In genomic region chr12:70113351-70113750, GRCm38 (mm10) we compare ENCODE assay signal across 8 mouse cellular contexts. TPM values are rescaled to one million over a fixed set of nuclear protein-coding genes. Genes with fewer than 3 reads are reported as not detected.
DNase-seq lines count a peak whose midpoint lies in the region; ATAC-seq and TF ChIP-seq lines count a peak whose summit lies in the region.

Nin (minus strand) TSS chr12:70113717.

- ATAC-seq in forebrain, embryonic 11.5 days (replicated peaks; ENCODE audit: low FRiP score) = no peak
- ATAC-seq in hindbrain, embryonic 11.5 days (ENCODE audit: low FRiP score) = no peak
- no peak for ATAC-seq in midbrain, embryonic 12.5 days (ENCODE audit: low FRiP score, low read depth)

- no peak within 1 kb of the TSS for H3K4me2 ChIP-seq in forebrain, embryonic 11.5 days (ENCODE audit: low read depth, low read length, severe bottlenecking)
- H3K4me2 ChIP-seq in hindbrain, embryonic 11.5 days (replicated peaks; ENCODE audit: low read depth, low read length) = no peak within 1 kb of the TSS
- no peak within 1 kb of the TSS for H3K4me2 ChIP-seq in midbrain, embryonic 12.5 days (replicated peaks)

- peaks cover 14% of the 10 kb centered on the region; the same call in 1 of the 2 replicates for H3K27me3 ChIP-seq in forebrain, embryonic 11.5 days (ENCODE audit: control insufficient read depth, insufficient read depth, low read length)
- no peaks in the 10 kb centered on the region for H3K27me3 ChIP-seq in hindbrain, embryonic 11.5 days (ENCODE audit: control insufficient read depth, insufficient read depth, low read length)
- peaks cover 35% of the 10 kb centered on the region for H3K27me3 ChIP-seq in midbrain, embryonic 12.5 days

- no peak within 1 kb of the TSS for H3K27ac ChIP-seq in ES-E14 (ENCODE audit: insufficient read depth, low read depth, low read length, poor library complexity, severe bottlenecking)
- H3K27ac ChIP-seq in forebrain, embryonic 11.5 days (ENCODE audit: low read depth, low read length) = no peak within 1 kb of the TSS
- no peak within 1 kb of the TSS for H3K27ac ChIP-seq in hindbrain, embryonic 11.5 days (ENCODE audit: low read depth, low read length)
- no peak within 1 kb of the TSS for H3K27ac ChIP-seq in midbrain, embryonic 12.5 days (replicated peaks)

- no peaks in the 10 kb centered on the region for H3K36me3 ChIP-seq in ES-E14 (ENCODE audit: control insufficient read depth, insufficient read depth, low read length, poor library complexity, severe bottlenecking)
- no peaks in the 10 kb centered on the region for H3K36me3 ChIP-seq in forebrain, embryonic 11.5 days (ENCODE audit: control insufficient read depth, insufficient read depth, low read length)
- no peaks in the 10 kb centered on the region for H3K36me3 ChIP-seq in hindbrain, embryonic 11.5 days (ENCODE audit: control insufficient read depth, insufficient read depth, low read length)
- no peaks in the 10 kb centered on the region for H3K36me3 ChIP-seq in midbrain, embryonic 12.5 days

- no peak within 1 kb of the TSS for H3K9ac ChIP-seq in ES-E14 (ENCODE audit: insufficient read depth, low read depth, low read length, poor library complexity, severe bottlenecking)
- no peak within 1 kb of the TSS for H3K9ac ChIP-seq in forebrain, embryonic 11.5 days (ENCODE audit: low read length)
- H3K9ac ChIP-seq in hindbrain, embryonic 11.5 days (ENCODE audit: low read depth, low read length) = no peak within 1 kb of the TSS
- no peak within 1 kb of the TSS for H3K9ac ChIP-seq in midbrain, embryonic 12.5 days (replicated peaks)

- H3K4me1 ChIP-seq in ES-E14 (ENCODE audit: control insufficient read depth in 2 of 2, insufficient read depth in 2 of 2, low read length in 2 of 2, poor library complexity in 1 of 2) = peaks cover 3 to 8% of the 10 kb centered on the region in 2 experiments; a peak in 2 of 4 replicates
- peaks cover 4% of the 10 kb centered on the region for H3K4me1 ChIP-seq in forebrain, embryonic 11.5 days (replicated peaks; ENCODE audit: control insufficient read depth, insufficient read depth, low read length)
- H3K4me1 ChIP-seq in hindbrain, embryonic 11.5 days (replicated peaks; ENCODE audit: control insufficient read depth, insufficient read depth, low read length) = no peaks in the 10 kb centered on the region; the same call in 1 of the 2 replicates
- H3K4me1 ChIP-seq in midbrain, embryonic 12.5 days = peaks cover 21% of the 10 kb centered on the region

- no peaks in the 10 kb centered on the region for H3K9me3 ChIP-seq in ES-E14 (ENCODE audit: control insufficient read depth, insufficient read depth, low read depth, low read length)
- no peaks in the 10 kb centered on the region for H3K9me3 ChIP-seq in forebrain, embryonic 11.5 days (ENCODE audit: control insufficient read depth, low read length)
- H3K9me3 ChIP-seq in hindbrain, embryonic 11.5 days (ENCODE audit: control insufficient read depth, low read length) = no peaks in the 10 kb centered on the region
- H3K9me3 ChIP-seq in midbrain, embryonic 12.5 days = 0 out of 2 replicates have a peak, but pooled peaks cover 3% of the 10 kb centered on the region

- H3K4me3 ChIP-seq in ES-E14 (ENCODE audit: insufficient read depth in 1 of 2, low read depth in 1 of 2, low read length in 2 of 2, poor library complexity in 1 of 2, severe bottlenecking in 1 of 2) = 0 out of 4 replicates have a peak within 1 kb of the TSS, but pooled peaks of 1 of the 2 experiments have one; percentile 83
- no peak within 1 kb of the TSS for H3K4me3 ChIP-seq in forebrain, embryonic 11.5 days (ENCODE audit: low read depth, low read length)
- H3K4me3 ChIP-seq in hindbrain, embryonic 11.5 days (ENCODE audit: low read depth, low read length) = no peak within 1 kb of the TSS
- no peak within 1 kb of the TSS for H3K4me3 ChIP-seq in midbrain, embryonic 12.5 days

- in situ Hi-C loops in ES-E14 (cut with MboI; ENCODE audit: low sequenced_read_pairs in 2 of 2, unreplicated experiment in 2 of 2) = no loop called here

- DNase-seq in frontal cortex, adult 2 months (ENCODE audit: extremely low spot score in 1 of 2, low spot score in 1 of 2) = peak in 1 of 2 experiments; percentile 62
- DNase-seq in frontal cortex, postnatal 14 days (ENCODE audit: low spot score in 2 of 2) = no peak
- DNase-seq in ES-E14 (ENCODE audit: low read depth, low spot score) = no peak
- DNase-seq in forebrain, embryonic 11.5 days (ENCODE audit: low spot score) = no peak
- DNase-seq in hindbrain, embryonic 11.5 days (ENCODE audit: low spot score) = no peak
- no peak for DNase-seq in urinary bladder, postnatal 36 days (ENCODE audit: low spot score in 2 of 2)
- DNase-seq in kidney, adult 11 months = no peak

- WGBS in forebrain, embryonic 11.5 days = 50% methylated on average over 11 of the region's 11 CpGs
- WGBS in hindbrain, embryonic 11.5 days = 61% methylated on average over 11 of the region's 11 CpGs
- 53% methylated on average over 11 of the region's 11 CpGs for WGBS in midbrain, embryonic 12.5 days

TF ChIP-seq in ES-E14, 5 proteins besides CTCF, POLR2A, EP300 and RAD21:
- TF ChIP-seq ZC3H11A (IDR thresholded peaks at IDR 0.05; ENCODE audit: borderline replicate concordance, low read depth, low read length) (no peak), CHD2 (IDR thresholded peaks at IDR 0.05; ENCODE audit: low read depth, low read length) (no peak), ZNF384 (IDR thresholded peaks at IDR 0.05; ENCODE audit: low read depth, low read length) (no peak), MAFK (IDR thresholded peaks at IDR 0.05; ENCODE audit: insufficient read depth, low read depth, low read length) (no peak), HCFC1 (IDR thresholded peaks at IDR 0.05; ENCODE audit: borderline replicate concordance, insufficient read depth, low read length) (no peak)

RNA-seq across cellular contexts. Expression of gene Nin, which starts in this region (rescaled TPM):
- polyA plus RNA-seq in frontal cortex, adult 2 months (2012; rRNA removed) = 33.8 and 38.5 TPM in 2 replicates
- total RNA-seq in ES-E14 (2012; rRNA removed) = 9.0 and 13.9 TPM in 2 replicates
- polyA plus RNA-seq in forebrain, embryonic 11.5 days (2014; fragmentation: Nextera tagmentation; extraction: Ambion mirVana) = 13.0 and 13.3 TPM in 2 replicates
- 14.9 and 15.4 TPM in 2 replicates for polyA plus RNA-seq in hindbrain, embryonic 11.5 days (2014; fragmentation: Nextera tagmentation; extraction: Ambion mirVana)
- 16.5 and 17.2 TPM in 2 replicates for polyA plus RNA-seq in midbrain, embryonic 12.5 days (2016; fragmentation: Nextera tagmentation; extraction: Ambion mirVana)
